Mouse (Mus musculus) embryonic facial prominence, embryonic 10.5 days (tissue): ENCODE measurements at regions not wholly inside any gene's neighbourhood (a gene's known extent, or its start where the extent isn't known, plus 50 kb on each side); places are given as distances from the start of the nearest gene placed in this dataset.
A peak's percentile ranks its signal among the peaks of the same experiment; 100 is the strongest.

Source experiments
- DNase-seq: peaks from one replicate; pipeline ENCODE4 v3.0.0-alpha.2; 2017; ENCODE audit warnings: low spot score
- H3K27ac ChIP-seq: fragments of 300-500 bp; sonication (generic); replicated peaks from 2 replicates; pipeline ENCODE4 v1.5.1; 2016; ENCODE audit warnings: mild to moderate bottlenecking
- H3K27me3 ChIP-seq: fragments of 300-500 bp; sonication (generic); replicated peaks from 2 replicates; pipeline ENCODE4 v1.6.1; 2016; ENCODE audit warnings: low read depth, mild to moderate bottlenecking; ENCODE audit not compliant: poor library complexity, severe bottlenecking
- H3K36me3 ChIP-seq: fragments of 300-500 bp; sonication (generic); replicated peaks from 2 replicates; pipeline ENCODE4 v1.6.1; 2016; ENCODE audit warnings: mild to moderate bottlenecking, moderate library complexity
- H3K4me1 ChIP-seq: fragments of 300-500 bp; sonication (generic); 2 replicates; pipeline ENCODE4 v1.6.1; 2016
- H3K4me3 ChIP-seq: fragments of 300-500 bp; sonication (generic); 2 replicates; pipeline ENCODE4 v1.5.1; 2016; ENCODE audit warnings: mild to moderate bottlenecking, moderate library complexity
- H3K9me3 ChIP-seq: fragments of 300-500 bp; sonication (generic); 2 replicates; pipeline ENCODE4 v1.6.1; 2016; ENCODE audit warnings: mild to moderate bottlenecking
- WGBS: fragments of 180-500 bp; shearing (Covaris S2); methylation state at CpG from one replicate; pipeline ENCODE4 v1.1.7; 2016; 5-methylcytosine and 5-hydroxymethylcytosine counted together

- no peak for DNase-seq
- Histone ChIP-seq H3K36me3 (no peaks in the 10 kb centered on the region), H3K27ac (no peak overlapping the region), H3K4me1 (no peaks in the 10 kb centered on the region), H3K9me3 (no peaks in the 10 kb centered on the region), H3K4me3 (no peak overlapping the region), H3K27me3 (no peaks in the 10 kb centered on the region)
- WGBS: 88% methylated on average over 3 of the region's 3 CpGs
Measured at GRCm38 (mm10) chr17:82927681-82928080, 287.4 kb upstream of the Pkdcc start.

DNA sequence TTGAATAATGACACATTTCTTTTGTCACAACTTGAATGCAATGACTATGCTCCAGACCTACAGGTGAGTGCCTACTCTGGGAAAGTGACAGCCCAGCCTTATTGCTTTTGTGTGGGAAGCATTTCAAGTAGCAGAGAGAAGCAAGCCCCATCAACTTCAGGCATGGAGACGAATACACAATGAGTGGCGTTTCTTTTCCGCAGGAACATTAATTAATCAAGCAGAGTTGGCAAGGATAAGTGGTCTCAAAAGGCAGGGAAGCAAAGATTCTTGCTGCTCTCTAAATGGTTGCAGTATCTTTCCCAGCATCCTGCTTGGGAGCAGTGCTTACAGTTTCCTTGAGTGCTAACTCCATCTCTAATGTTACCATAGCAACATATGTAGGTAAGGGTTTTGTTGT, 285.6 kb upstream of the Pkdcc start:
- H3K9me3 ChIP-seq: no peaks in the 10 kb centered on the region
- WGBS: 76% methylated on average over 3 of the region's 3 CpGs
- H3K4me1 ChIP-seq: no peaks in the 10 kb centered on the region
- no peaks in the 10 kb centered on the region for H3K36me3 ChIP-seq
- no peak overlapping the region for H3K4me3 ChIP-seq
- H3K27me3 ChIP-seq: no peaks in the 10 kb centered on the region
- no peak overlapping the region for H3K27ac ChIP-seq
- no peak for DNase-seq

DNA sequence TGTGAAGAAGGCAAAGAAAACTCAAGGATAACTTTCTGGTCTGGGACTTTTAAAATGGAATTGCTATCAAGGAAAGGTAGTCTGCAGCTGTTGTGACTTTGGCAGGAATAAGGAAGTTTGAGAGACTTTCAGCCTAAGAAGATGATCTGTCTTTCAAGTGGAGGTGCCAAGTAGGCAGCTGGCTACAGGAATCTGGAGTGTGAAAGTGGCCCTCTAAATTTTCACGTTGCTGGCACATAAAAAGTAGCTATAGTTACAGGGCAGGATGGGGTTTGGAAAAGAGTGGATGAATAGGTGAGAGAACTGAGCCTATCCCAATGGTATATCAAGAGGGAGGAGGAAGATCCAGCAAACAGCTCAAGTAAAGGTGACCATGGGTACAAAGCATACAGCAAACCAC, 284.4 kb upstream of the Pkdcc start:
- no peak for DNase-seq
- Histone ChIP-seq H3K4me1 (no peaks in the 10 kb centered on the region), H3K27ac (no peak overlapping the region), H3K9me3 (no peaks in the 10 kb centered on the region), H3K4me3 (no peak overlapping the region), H3K36me3 (no peaks in the 10 kb centered on the region), H3K27me3 (no peaks in the 10 kb centered on the region)
- 66% methylated on average over 1 of the region's 1 CpGs for WGBS

GRCm38 (mm10) chr17:82931476-82931875, 283.6 kb upstream of the Pkdcc start:
- 92% methylated on average over 4 of the region's 4 CpGs for WGBS
- no peaks in the 10 kb centered on the region for H3K9me3 ChIP-seq
- no peak overlapping the region for H3K27ac ChIP-seq

GRCm38 (mm10) chr17:82936836-82937235, 278.3 kb upstream of the Pkdcc start:
- Histone ChIP-seq H3K9me3 (no peaks in the 10 kb centered on the region), H3K27me3 (no peaks in the 10 kb centered on the region), H3K4me3 (no peak overlapping the region), H3K4me1 (no peaks in the 10 kb centered on the region), H3K27ac (no peak overlapping the region), H3K36me3 (no peaks in the 10 kb centered on the region)
- DNase-seq: no peak
- 73% methylated on average over 3 of the region's 3 CpGs for WGBS

More at GRCm38 (mm10) chr17:82931476-82931875, 283.6 kb upstream of the Pkdcc start:
- no peak for DNase-seq
- Histone ChIP-seq H3K4me3 (no peak overlapping the region), H3K4me1 (no peaks in the 10 kb centered on the region), H3K36me3 (no peaks in the 10 kb centered on the region), H3K27me3 (no peaks in the 10 kb centered on the region)

DNA sequence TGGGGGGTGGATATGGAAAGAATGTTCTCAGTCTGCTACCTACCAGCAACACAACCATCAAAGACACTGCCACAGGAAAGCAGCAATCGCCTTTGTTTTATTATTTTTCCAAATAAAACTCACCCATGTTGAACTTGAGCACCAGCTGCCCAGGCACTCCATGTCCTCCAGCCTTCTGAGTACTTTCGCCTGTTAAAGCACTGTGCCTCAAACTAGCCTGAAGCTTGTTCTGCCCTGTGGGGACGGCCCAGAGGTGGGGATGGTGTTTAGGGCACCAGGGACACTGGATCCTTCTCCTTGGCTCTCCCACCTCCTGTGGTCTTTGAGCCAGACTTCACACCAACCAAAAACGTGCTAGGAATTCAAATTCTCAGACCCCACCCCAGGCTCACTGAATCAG, 269.0 kb upstream of the Pkdcc start:
- Histone ChIP-seq H3K27me3 (no peaks in the 10 kb centered on the region), H3K4me1 (no peaks in the 10 kb centered on the region), H3K36me3 (no peaks in the 10 kb centered on the region), H3K9me3 (no peaks in the 10 kb centered on the region), H3K27ac (no peak overlapping the region), H3K4me3 (no peak overlapping the region)
- DNase-seq: no peak
- whole genome bisulfite sequencing: 64% methylated on average over 4 of the region's 4 CpGs

DNA sequence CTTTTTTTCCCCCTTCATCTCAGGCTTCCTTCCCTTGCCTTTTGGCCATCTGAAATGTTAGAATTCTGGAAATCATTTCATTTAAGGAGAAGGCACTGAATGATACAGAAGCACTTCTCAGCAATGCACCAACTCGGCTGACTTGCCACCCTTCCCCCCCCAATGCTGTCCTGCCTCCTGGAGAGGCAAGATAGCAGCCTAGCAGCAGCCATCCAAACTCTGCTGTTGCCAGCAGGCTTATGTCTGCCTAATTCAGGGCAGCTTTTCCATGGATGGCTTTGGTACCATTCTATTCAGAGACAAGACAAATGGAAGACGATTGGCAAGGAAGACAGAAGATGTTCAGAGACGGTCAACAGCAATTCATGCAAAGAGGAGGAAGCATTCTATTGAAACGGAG, 265.3 kb upstream of the Pkdcc start:
- no peak for DNase-seq
- Histone ChIP-seq H3K27me3 (no peaks in the 10 kb centered on the region), H3K4me3 (no peak overlapping the region), H3K36me3 (no peaks in the 10 kb centered on the region), H3K27ac (no peak overlapping the region), H3K9me3 (no peaks in the 10 kb centered on the region), H3K4me1 (no peaks in the 10 kb centered on the region)
- WGBS: 70% methylated on average over 4 of the region's 4 CpGs

- DNase-seq: no peak
- H3K36me3 ChIP-seq: no peaks in the 10 kb centered on the region
- no peak overlapping the region for H3K27ac ChIP-seq
- no peak overlapping the region for H3K4me3 ChIP-seq
- H3K9me3 ChIP-seq: no peaks in the 10 kb centered on the region
- H3K4me1 ChIP-seq: no peaks in the 10 kb centered on the region
- WGBS: 85% methylated on average over 14 of the region's 14 CpGs
- no peaks in the 10 kb centered on the region for H3K27me3 ChIP-seq
Measured at GRCm38 (mm10) chr17:82950268-82950667, 264.8 kb upstream of the Pkdcc start.

- Histone ChIP-seq H3K36me3 (no peaks in the 10 kb centered on the region), H3K4me1 (no peaks in the 10 kb centered on the region), H3K9me3 (no peaks in the 10 kb centered on the region), H3K4me3 (no peak overlapping the region), H3K27ac (no peak overlapping the region), H3K27me3 (peaks cover 6% of the 10 kb centered on the region; the same call in 1 of the 2 replicates)
- DNase-seq: no peak
- 47% methylated on average over 4 of the region's 4 CpGs for WGBS
Measured at GRCm38 (mm10) chr17:82957409-82957808, 257.7 kb upstream of the Pkdcc start.

- H3K4me1 ChIP-seq: no peaks in the 10 kb centered on the region
- no peak for DNase-seq
- WGBS: 76% methylated on average over 3 of the region's 3 CpGs
- H3K9me3 ChIP-seq: no peaks in the 10 kb centered on the region
- H3K27ac ChIP-seq: no peak overlapping the region
- no peaks in the 10 kb centered on the region for H3K36me3 ChIP-seq
- H3K27me3 ChIP-seq: no peaks in the 10 kb centered on the region; the same call in 1 of the 2 replicates
- H3K4me3 ChIP-seq: no peak overlapping the region
Measured at GRCm38 (mm10) chr17:82963374-82963773, 251.7 kb upstream of the Pkdcc start.

DNA sequence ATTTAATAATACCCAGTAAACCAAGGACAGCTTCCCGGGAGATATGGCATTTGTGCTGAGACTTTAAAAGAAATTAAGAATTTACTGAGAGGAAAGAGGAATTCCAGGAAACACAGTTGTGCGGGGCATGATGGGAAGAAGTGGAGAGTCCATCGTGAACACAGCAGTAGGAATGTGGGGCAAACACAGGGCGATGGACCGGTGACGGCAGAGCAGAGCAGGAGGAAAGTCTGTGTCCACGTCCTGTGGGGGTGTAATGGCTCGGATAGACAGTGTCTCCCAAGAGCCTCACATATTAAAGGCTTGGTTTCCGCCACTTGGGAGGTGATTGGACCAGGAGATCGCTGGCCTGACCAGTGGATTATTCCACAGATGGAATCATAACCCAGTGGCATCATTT, 215.4 kb upstream of the Pkdcc start:
- Histone ChIP-seq H3K4me1 (no peaks in the 10 kb centered on the region), H3K4me3 (no peak overlapping the region), H3K9me3 (no peaks in the 10 kb centered on the region), H3K27me3 (no peaks in the 10 kb centered on the region), H3K27ac (no peak overlapping the region), H3K36me3 (no peaks in the 10 kb centered on the region)
- 79% methylated on average over 10 of the region's 10 CpGs for WGBS
- DNase-seq: no peak

- 76% methylated on average over 8 of the region's 8 CpGs for WGBS
- H3K36me3 ChIP-seq: no peaks in the 10 kb centered on the region
- DNase-seq: no peak
- H3K27ac ChIP-seq: no peak overlapping the region
- H3K9me3 ChIP-seq: no peaks in the 10 kb centered on the region
- no peaks in the 10 kb centered on the region for H3K27me3 ChIP-seq
- no peaks in the 10 kb centered on the region for H3K4me1 ChIP-seq
- no peak overlapping the region for H3K4me3 ChIP-seq
Measured at GRCm38 (mm10) chr17:83000411-83000810, 214.7 kb upstream of the Pkdcc start.

DNA sequence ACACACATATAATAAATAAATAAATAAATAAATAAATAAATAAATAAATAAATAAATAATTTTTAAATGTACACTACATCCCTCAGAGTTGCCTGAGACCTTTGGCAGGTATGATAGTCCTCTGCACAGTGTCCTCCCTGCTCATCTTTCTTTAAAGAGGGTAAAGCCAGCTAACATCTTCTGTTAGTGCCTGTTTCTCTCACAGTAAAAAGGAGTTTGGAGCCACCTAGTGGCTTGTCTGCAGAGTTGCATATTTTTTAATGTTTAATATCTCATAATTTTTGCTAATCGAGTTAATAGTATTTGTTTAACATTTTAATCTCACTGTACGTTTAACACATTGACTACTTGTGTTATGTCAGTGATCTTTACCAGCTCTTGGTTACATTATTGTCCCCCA, 213.5 kb upstream of the Pkdcc start:
- 11% methylated on average over 2 of the region's 2 CpGs for WGBS
- no peaks in the 10 kb centered on the region for H3K9me3 ChIP-seq
- no peak for DNase-seq
- no peaks in the 10 kb centered on the region for H3K27me3 ChIP-seq
- no peaks in the 10 kb centered on the region for H3K36me3 ChIP-seq
- H3K4me3 ChIP-seq: no peak overlapping the region
- H3K4me1 ChIP-seq: no peaks in the 10 kb centered on the region
- H3K27ac ChIP-seq: no peak overlapping the region

GRCm38 (mm10) chr17:83010845-83011244, 204.2 kb upstream of the Pkdcc start:
- no peaks in the 10 kb centered on the region for H3K4me1 ChIP-seq
- no peaks in the 10 kb centered on the region for H3K27me3 ChIP-seq
- peak; percentile 37 for DNase-seq
- H3K9me3 ChIP-seq: no peaks in the 10 kb centered on the region
- H3K27ac ChIP-seq: no peak overlapping the region
- no peak overlapping the region for H3K4me3 ChIP-seq
- H3K36me3 ChIP-seq: no peaks in the 10 kb centered on the region
- 89% methylated on average over 1 of the region's 1 CpGs for WGBS
